Mouse (Mus musculus) CD8-positive naive resting alpha-beta T cell, adult 2 months (primary cell): ENCODE data around the gene Slc45a1.

Experiments
- DNase-seq, 2 experiments: peaks; one replicate each; pipeline ENCODE4 v3.0.0; 2022; ENCODE audit warnings: low read depth in 2 of 2, low spot score in 2 of 2

The Slc45a1 gene

GRCm38 (mm10) chr4:150582966-150583776, 68.8 kb downstream of the Slc45a1 start:
- peak in 1 of 2 experiments; percentile 26 for DNase-seq

DNA sequence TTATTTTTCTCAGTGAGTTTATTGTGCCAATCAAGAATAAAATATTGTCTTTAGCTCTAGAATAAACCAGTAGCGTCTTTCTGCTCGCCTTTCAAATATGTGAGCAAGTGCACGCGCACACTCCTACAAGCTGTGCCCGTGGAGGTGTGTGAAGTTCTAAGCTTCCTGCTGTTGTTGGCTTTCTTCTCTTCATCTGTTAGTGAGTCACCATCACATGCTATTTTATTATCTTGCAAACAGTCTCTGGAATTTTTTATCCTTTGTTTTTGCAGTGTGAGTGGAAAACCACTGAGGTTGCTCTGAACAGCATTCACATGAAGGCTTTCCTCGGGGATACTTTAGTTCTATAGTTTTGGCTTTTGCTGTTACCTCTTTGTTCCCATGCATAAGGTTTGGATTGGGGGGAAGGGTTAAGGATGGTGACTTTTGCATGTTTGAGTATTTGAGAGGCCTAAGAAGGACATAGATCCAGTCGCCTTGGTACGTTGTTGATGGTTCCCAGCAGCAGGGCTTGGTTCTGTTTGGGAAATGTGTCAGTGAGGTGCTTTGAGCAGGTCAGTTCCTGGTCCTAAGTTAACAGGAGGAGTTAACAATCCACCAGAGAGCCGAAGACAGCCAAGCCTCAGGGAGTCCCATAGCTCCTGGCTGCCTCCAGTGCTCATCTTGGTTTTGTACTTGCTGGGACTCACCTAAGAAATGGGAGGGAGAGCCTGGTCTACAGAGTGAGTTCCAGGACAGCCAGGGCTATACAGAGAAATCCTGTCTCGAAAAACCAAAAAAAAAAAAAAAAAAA, 69.8 kb downstream of the Slc45a1 start:
- DNase-seq, result no peak
